Mouse (Mus musculus) embryonic facial prominence, embryonic 15.5 days (tissue): ENCODE measurements around the gene Ilk. TPM values are rescaled to one million over a fixed set of nuclear protein-coding genes. Genes with fewer than 3 reads are reported as not detected.
A peak's percentile ranks its signal among the peaks of the same experiment; 100 is the strongest.

Experiments used
- ATAC-seq: fragments of 200-750 bp; cut with Nextera tagmentation; 2 replicates; pipeline ENCODE4 v1.8.0; 2017; ENCODE audit warnings: low read depth, moderate TSS enrichment; ENCODE audit not compliant: insufficient number of reproducible peaks, low FRiP score, low TSS enrichment
- H3K27ac ChIP-seq: fragments of 300-500 bp; sonication (generic); replicated peaks from 2 replicates; pipeline ENCODE4 v1.5.1; 2015; ENCODE audit warnings: mild to moderate bottlenecking, inconsistent platforms
- H3K27me3 ChIP-seq: fragments of 300-500 bp; sonication (generic); 2 replicates; pipeline ENCODE4 v1.6.1; 2015; ENCODE audit warnings: inconsistent platforms
- H3K36me3 ChIP-seq: fragments of 300-500 bp; sonication (generic); 2 replicates; pipeline ENCODE4 v1.6.1; 2015; ENCODE audit warnings: mild to moderate bottlenecking, inconsistent platforms
- H3K4me1 ChIP-seq: fragments of 300-500 bp; sonication (generic); 2 replicates; pipeline ENCODE4 v1.6.1; 2015; ENCODE audit warnings: inconsistent platforms
- H3K4me2 ChIP-seq: fragments of 300-500 bp; sonication (generic); replicated peaks from 2 replicates; pipeline ENCODE4 v1.6.1; 2015; ENCODE audit warnings: mild to moderate bottlenecking, inconsistent platforms
- H3K4me3 ChIP-seq: fragments of 300-500 bp; sonication (generic); replicated peaks from 2 replicates; pipeline ENCODE4 v1.5.1; 2015; ENCODE audit warnings: mild to moderate bottlenecking, inconsistent platforms
- H3K9ac ChIP-seq: fragments of 300-500 bp; sonication (generic); 2 replicates; pipeline ENCODE4 v1.6.1; 2015; ENCODE audit warnings: inconsistent platforms
- H3K9me3 ChIP-seq: fragments of 300-500 bp; sonication (generic); replicated peaks from 2 replicates; pipeline ENCODE4 v1.6.1; 2016; ENCODE audit warnings: inconsistent platforms
- WGBS: fragments of 180-500 bp; shearing (Covaris S2); methylation state at CpG from one replicate; pipeline ENCODE4 v1.1.7; 2015; 5-methylcytosine and 5-hydroxymethylcytosine counted together
- polyA plus RNA-seq: library from polyadenylated mRNA; unstranded; fragments of >200 nt; fragmentation: Nextera tagmentation; extraction: Ambion mirVana; gene quantifications from 2 replicates; pipeline ENCODE4 v1.2.1, GENCODE M21; 2015

Gene Ilk
- polyA plus RNA-seq = 357 and 386 TPM in 2 replicates

GRCm38 (mm10) chr7:105736264-105736901 lies at the start of gene Ilk:
Gene Ilk (plus strand): TSS chr7:105736592.
- ATAC-seq = peak; percentile 97
- peak within 1 kb of the TSS; percentile 74 for H3K4me3 ChIP-seq
- H3K4me1 ChIP-seq = peaks cover 37% of the 10 kb centered on the region
- H3K9ac ChIP-seq = peak within 1 kb of the TSS; percentile 86
- H3K4me2 ChIP-seq = peak within 1 kb of the TSS; percentile 59
- under 1% methylated on average over 62 of the region's 62 CpGs for WGBS
- H3K9me3 ChIP-seq = no peaks in the 10 kb centered on the region
- peaks cover 55% of the 10 kb centered on the region for H3K36me3 ChIP-seq
- H3K27ac ChIP-seq = peak within 1 kb of the TSS; percentile 89
- no peaks in the 10 kb centered on the region for H3K27me3 ChIP-seq

DNA sequence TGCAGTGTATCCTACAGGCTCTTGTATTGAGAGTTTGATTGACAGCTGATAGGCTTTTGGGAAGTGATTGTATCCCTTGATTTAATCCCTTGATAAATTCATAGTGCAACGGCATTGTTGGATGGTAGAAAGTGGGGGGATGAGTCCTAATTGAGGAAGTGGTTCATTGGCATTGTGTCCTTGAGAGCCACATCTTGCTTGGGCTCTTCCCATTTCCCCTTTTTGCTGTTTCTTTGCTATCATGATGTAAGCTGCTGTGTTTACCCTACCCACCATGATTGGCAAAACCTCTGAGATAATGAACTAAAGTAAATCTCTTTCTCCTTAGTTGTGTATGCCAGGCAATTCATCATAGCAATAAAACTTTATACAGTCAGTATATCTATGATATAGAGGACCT lies 45.5 kb upstream of the Ilk start:
- WGBS = 58% methylated on average over 1 of the region's 1 CpGs
- no peak for ATAC-seq
- Histone ChIP-seq H3K36me3 (no peaks in the 10 kb centered on the region), H3K4me2 (no peak overlapping the region), H3K4me1 (no peaks in the 10 kb centered on the region), H3K9me3 (no peaks in the 10 kb centered on the region), H3K9ac (no peak overlapping the region), H3K27me3 (no peaks in the 10 kb centered on the region), H3K27ac (no peak overlapping the region), H3K4me3 (no peak overlapping the region)

GRCm38 (mm10) chr7:105703184-105703583 lies 33.2 kb upstream of the Ilk start:
- no peak overlapping the region for H3K4me2 ChIP-seq
- ATAC-seq = no peak
- no peak overlapping the region for H3K27ac ChIP-seq
- no peaks in the 10 kb centered on the region for H3K4me1 ChIP-seq
- no peaks in the 10 kb centered on the region for H3K36me3 ChIP-seq
- no peak overlapping the region for H3K4me3 ChIP-seq
- H3K27me3 ChIP-seq = no peaks in the 10 kb centered on the region
- WGBS = 85% methylated on average over 16 of the region's 16 CpGs
- H3K9me3 ChIP-seq = no peaks in the 10 kb centered on the region
- H3K9ac ChIP-seq = no peak overlapping the region

- H3K27me3 ChIP-seq = no peaks in the 10 kb centered on the region
- H3K27ac ChIP-seq = no peak overlapping the region
- no peaks in the 10 kb centered on the region for H3K9me3 ChIP-seq
- no peak overlapping the region for H3K4me3 ChIP-seq
- no peak overlapping the region for H3K4me2 ChIP-seq
- no peaks in the 10 kb centered on the region for H3K36me3 ChIP-seq
- no peaks in the 10 kb centered on the region for H3K4me1 ChIP-seq
- no peak for ATAC-seq
- 86% methylated on average over 4 of the region's 4 CpGs for WGBS
- no peak overlapping the region for H3K9ac ChIP-seq
Observed at GRCm38 (mm10) chr7:105703816-105704215, 32.6 kb upstream of the Ilk start.

DNA sequence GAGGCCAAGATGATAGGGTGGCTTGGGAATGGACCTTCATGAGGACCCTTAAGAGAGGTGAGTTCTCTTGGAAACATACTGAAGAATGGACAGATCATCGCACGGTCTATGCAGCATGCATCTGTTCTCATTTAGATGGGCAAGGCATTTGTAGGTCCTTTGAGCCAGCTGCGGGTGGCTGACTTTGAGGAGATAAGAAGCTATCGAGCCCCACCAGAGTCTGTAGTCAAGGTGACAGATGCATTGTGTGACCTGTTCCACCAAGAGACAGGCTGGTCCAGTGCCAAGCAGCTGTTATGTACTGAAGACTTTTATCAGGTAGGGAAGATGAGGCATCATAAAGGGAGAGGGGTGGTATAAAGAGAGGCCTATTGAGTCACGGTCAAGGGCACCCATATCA lies 27.7 kb upstream of the Ilk start:
- no peak overlapping the region for H3K9ac ChIP-seq
- H3K36me3 ChIP-seq = no peaks in the 10 kb centered on the region
- H3K4me1 ChIP-seq = no peaks in the 10 kb centered on the region
- no peaks in the 10 kb centered on the region for H3K9me3 ChIP-seq
- H3K4me2 ChIP-seq = no peak overlapping the region
- 87% methylated on average over 5 of the region's 5 CpGs for WGBS
- no peaks in the 10 kb centered on the region for H3K27me3 ChIP-seq
- no peak overlapping the region for H3K27ac ChIP-seq
- H3K4me3 ChIP-seq = no peak overlapping the region
- ATAC-seq = no peak

DNA sequence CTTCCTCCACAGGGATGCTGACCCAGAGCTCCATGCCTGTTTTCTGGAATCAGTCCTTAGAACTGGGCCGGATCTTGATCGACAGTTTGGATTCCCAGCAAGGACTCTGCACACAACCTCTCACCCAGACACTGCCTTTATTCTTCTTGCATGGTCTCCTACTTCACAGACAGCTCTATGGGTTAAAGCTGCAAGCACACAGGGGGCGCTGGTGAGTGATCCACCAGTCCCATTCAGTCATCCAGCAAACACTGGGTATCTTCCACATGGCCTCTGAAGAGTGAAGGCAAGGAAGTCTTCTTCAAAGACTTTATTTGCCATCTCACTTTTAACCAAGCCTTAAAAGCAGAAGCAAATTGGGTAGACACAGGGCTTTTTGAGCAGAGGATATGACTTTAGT lies 21.0 kb upstream of the Ilk start:
- Histone ChIP-seq H3K27ac (no peak overlapping the region), H3K36me3 (no peaks in the 10 kb centered on the region), H3K4me3 (no peak overlapping the region), H3K27me3 (no peaks in the 10 kb centered on the region), H3K4me1 (no peaks in the 10 kb centered on the region), H3K9me3 (no peaks in the 10 kb centered on the region), H3K9ac (no peak overlapping the region), H3K4me2 (no peak overlapping the region)
- ATAC-seq = no peak
- WGBS = 61% methylated on average over 3 of the region's 3 CpGs

DNA sequence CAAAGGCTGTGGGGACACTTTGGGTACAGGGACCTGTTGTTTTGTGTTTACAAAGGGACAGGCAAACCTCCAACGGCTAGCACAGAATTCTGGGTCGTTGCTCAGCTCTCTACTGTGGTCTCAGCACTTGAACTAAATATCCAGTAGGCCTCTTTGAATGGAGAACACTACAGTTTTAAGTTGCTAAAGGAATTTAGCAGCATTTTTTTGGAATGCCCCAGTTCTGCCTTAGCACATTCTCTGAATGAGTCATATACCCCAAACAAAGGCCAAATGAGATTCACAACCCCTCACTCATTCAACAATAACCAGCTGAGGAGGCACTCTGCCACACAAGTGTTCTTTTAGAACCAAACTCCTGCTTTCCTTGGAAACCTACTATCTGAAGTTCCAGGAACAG lies 14.5 kb upstream of the Ilk start:
- Histone ChIP-seq H3K36me3 (no peaks in the 10 kb centered on the region), H3K4me2 (no peak overlapping the region), H3K4me3 (no peak overlapping the region), H3K9me3 (no peaks in the 10 kb centered on the region), H3K4me1 (peaks cover 4% of the 10 kb centered on the region; the same call in 1 of the 2 replicates), H3K27ac (no peak overlapping the region), H3K9ac (no peak overlapping the region), H3K27me3 (no peaks in the 10 kb centered on the region)
- ATAC-seq = no peak
- 74% methylated on average over 2 of the region's 2 CpGs for WGBS

DNA sequence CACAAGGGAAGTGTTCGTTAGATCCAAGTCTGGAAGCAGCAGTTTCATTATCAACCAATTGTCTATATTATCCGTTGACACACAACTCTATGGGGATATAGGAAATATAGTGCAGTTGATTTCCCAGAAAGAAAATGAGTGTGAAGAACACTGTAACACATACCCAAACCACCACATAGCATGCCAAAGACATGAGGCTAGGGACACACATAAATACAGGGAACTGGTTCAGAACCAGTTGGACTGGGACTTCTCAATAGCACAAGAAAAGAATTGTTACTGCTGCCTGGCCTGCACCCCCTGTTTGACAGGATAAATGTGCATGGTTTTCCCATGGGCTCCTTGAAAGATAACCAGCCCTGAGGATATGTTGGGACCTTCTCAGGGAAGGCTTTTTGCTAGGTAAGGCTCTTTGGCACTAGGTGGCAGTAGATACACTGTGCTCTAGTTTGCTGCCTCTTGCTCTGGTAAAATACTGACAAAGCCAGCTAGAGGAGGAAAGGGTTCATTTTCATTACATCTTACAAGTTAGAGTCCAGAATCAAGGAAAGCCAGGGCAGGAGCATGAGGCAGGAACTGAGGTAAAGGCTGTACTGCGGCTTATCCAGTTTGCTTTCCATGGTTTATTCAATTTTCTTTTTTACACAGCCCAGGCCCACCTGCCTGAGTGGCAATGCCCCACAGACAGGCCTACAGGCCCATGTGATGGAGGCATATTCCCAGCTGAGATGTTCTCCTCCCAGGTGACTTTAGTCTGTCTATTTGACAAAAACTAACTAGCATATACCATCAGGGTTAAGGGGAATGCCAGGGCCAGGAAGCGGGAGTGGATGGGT lies 10.0 kb upstream of the Ilk start:
- Histone ChIP-seq H3K4me3 (no peak overlapping the region), H3K27ac (no peak overlapping the region), H3K9ac (no peak overlapping the region), H3K4me1 (peaks cover 4% of the 10 kb centered on the region; the same call in 1 of the 2 replicates), H3K4me2 (no peak overlapping the region), H3K9me3 (no peaks in the 10 kb centered on the region), H3K36me3 (peaks cover 25% of the 10 kb centered on the region), H3K27me3 (no peaks in the 10 kb centered on the region)
- ATAC-seq = peak; percentile 66; the same call in 1 of the 2 replicates
- 82% methylated on average over 4 of the region's 4 CpGs for WGBS

GRCm38 (mm10) chr7:105726980-105727325 lies 9.4 kb upstream of the Ilk start:
- no peaks in the 10 kb centered on the region for H3K9me3 ChIP-seq
- no peak overlapping the region for H3K9ac ChIP-seq
- WGBS = 85% methylated on average over 4 of the region's 4 CpGs
- H3K36me3 ChIP-seq = peaks cover 31% of the 10 kb centered on the region
- H3K4me1 ChIP-seq = peaks cover 4% of the 10 kb centered on the region; the same call in 1 of the 2 replicates
- no peak overlapping the region for H3K4me2 ChIP-seq
- no peak overlapping the region for H3K4me3 ChIP-seq
- no peak for ATAC-seq
- no peak overlapping the region for H3K27ac ChIP-seq
- no peaks in the 10 kb centered on the region for H3K27me3 ChIP-seq

DNA sequence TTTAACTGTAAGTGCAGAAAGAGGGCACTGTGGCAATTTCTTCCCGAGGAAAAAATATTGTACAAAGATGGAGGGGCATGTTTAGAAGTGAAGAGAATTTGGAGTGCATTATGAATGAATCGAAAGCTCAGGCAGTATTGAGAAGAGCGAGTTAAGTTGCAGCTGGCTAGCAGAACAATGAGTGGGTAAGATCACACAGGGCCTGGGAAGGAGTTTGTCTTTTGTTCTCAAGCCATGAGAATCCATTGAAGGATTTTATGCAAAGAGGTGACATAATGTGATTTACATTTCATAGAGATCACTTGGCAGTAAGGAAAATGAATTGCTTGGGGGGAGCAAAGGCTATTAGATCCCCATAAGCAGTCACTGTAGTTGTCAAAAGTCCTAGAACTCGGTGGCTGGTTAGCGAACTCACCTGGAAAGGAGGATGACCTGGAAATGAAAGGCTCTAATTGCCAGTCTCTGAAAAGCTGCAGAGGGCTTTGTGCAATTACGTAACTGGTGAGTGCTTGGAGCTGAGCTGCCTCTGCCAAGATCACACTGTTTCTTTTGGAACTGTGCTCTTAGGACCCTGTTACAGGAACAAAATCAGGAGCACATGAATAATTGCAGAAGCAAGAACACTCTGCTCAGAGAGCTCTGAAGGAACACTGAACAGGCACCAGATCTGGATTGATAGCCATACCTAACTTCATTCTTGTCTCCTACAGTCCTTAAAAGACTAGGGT lies 7.5 kb upstream of the Ilk start:
- H3K27me3 ChIP-seq = no peaks in the 10 kb centered on the region
- ATAC-seq = no peak
- no peak overlapping the region for H3K9ac ChIP-seq
- H3K4me1 ChIP-seq = peaks cover 4% of the 10 kb centered on the region; the same call in 1 of the 2 replicates
- H3K36me3 ChIP-seq = peaks cover 50% of the 10 kb centered on the region
- WGBS = 72% methylated on average over 6 of the region's 6 CpGs
- H3K27ac ChIP-seq = no peak overlapping the region
- H3K4me2 ChIP-seq = no peak overlapping the region
- H3K4me3 ChIP-seq = no peak overlapping the region
- no peaks in the 10 kb centered on the region for H3K9me3 ChIP-seq

- Histone ChIP-seq H3K9me3 (no peaks in the 10 kb centered on the region), H3K27me3 (no peaks in the 10 kb centered on the region), H3K4me2 (no peak overlapping the region), H3K4me3 (no peak overlapping the region), H3K36me3 (peaks cover 60% of the 10 kb centered on the region), H3K27ac (no peak overlapping the region), H3K9ac (no peak overlapping the region), H3K4me1 (peaks cover 26% of the 10 kb centered on the region)
- 94% methylated on average over 11 of the region's 11 CpGs for WGBS
- ATAC-seq = no peak
Observed at GRCm38 (mm10) chr7:105733836-105734235, 2.6 kb upstream of the Ilk start.
